Mouse (Mus musculus) ES-Bruce4 (cell line): ENCODE results near the gene Fcrl5.

Experiments used
- CTCF ChIP-seq: IDR thresholded peaks from one replicate; pipeline ENCODE4 v1.8.1; 2011; ENCODE audit warnings: low read depth, low read length
- POLR2A ChIP-seq: IDR thresholded peaks from one replicate; pipeline ENCODE4 v1.8.1; 2011; ENCODE audit warnings: low read length; ENCODE audit not compliant: insufficient read depth

GRCm38 (mm10) chr3:87401321-87401720 lies 34.3 kb upstream of the Fcrl5 start:
- no peak for TF ChIP-seq CTCF
- TF ChIP-seq POLR2A: no peak
